Mouse (Mus musculus) kidney, embryonic 14.5 days (tissue): Measurements from ENCODE around the gene Nodal. TPM values are rescaled to one million over a fixed set of nuclear protein-coding genes. Genes with fewer than 3 reads are reported as not detected.
"Not testable (repeated sequence)": the region's sequence is repeated elsewhere in the genome, so short reads cannot be mapped to it uniquely, and the experiment has no call there.

Experiments used
- ATAC-seq: fragments of 200-750 bp; cut with Nextera tagmentation; 2 replicates; pipeline ENCODE4 v1.8.0; 2017; ENCODE audit warnings: moderate number of reproducible peaks, mild to moderate bottlenecking, moderate TSS enrichment, moderate library complexity; ENCODE audit not compliant: low FRiP score, low TSS enrichment
- H3K27ac ChIP-seq: fragments of 300-500 bp; sonication (generic); 2 replicates; pipeline ENCODE4 v1.5.1; 2014; ENCODE audit warnings: low read depth, mild to moderate bottlenecking, low read length, moderate library complexity, mixed read lengths
- H3K27me3 ChIP-seq: fragments of 300-500 bp; sonication (generic); 2 replicates; pipeline ENCODE4 v1.6.1; 2014; ENCODE audit warnings: mild to moderate bottlenecking, low read length; ENCODE audit not compliant: control insufficient read depth, insufficient read depth
- H3K36me3 ChIP-seq: fragments of 300-500 bp; sonication (generic); 2 replicates; pipeline ENCODE4 v1.6.1; 2014; ENCODE audit warnings: low read length, mixed read lengths; ENCODE audit not compliant: control insufficient read depth, insufficient read depth
- H3K4me1 ChIP-seq: fragments of 300-500 bp; sonication (generic); 2 replicates; pipeline ENCODE4 v1.6.1; 2014; ENCODE audit warnings: low read length, mixed read lengths; ENCODE audit not compliant: control insufficient read depth, insufficient read depth
- H3K4me2 ChIP-seq: fragments of 300-500 bp; sonication (generic); replicated peaks from 2 replicates; pipeline ENCODE4 v1.6.1; 2014; ENCODE audit warnings: low read depth, mild to moderate bottlenecking, low read length
- H3K4me3 ChIP-seq: fragments of 300-500 bp; sonication (generic); 2 replicates; pipeline ENCODE4 v1.5.1; 2014; ENCODE audit warnings: mild to moderate bottlenecking, low read length
- H3K9ac ChIP-seq: fragments of 300-500 bp; sonication (generic); 2 replicates; pipeline ENCODE4 v1.6.1; 2014; ENCODE audit warnings: low read depth, mild to moderate bottlenecking, low read length, moderate library complexity
- H3K9me3 ChIP-seq: fragments of 300-500 bp; sonication (generic); 2 replicates; pipeline ENCODE4 v1.6.1; 2016; ENCODE audit warnings: low read length; ENCODE audit not compliant: control insufficient read depth
- WGBS: fragments of 180-500 bp; shearing (Covaris S2); extraction: QIAGEN DNeasy Blood & Tissue Kit; methylation state at CpG from one replicate; pipeline ENCODE4 v1.1.7; 2014; 5-methylcytosine and 5-hydroxymethylcytosine counted together
- polyA plus RNA-seq: library from polyadenylated mRNA; unstranded; fragments of >200 nt; fragmentation: Nextera tagmentation; extraction: Ambion mirVana; gene quantifications from 2 replicates; pipeline ENCODE4 v1.2.1, GENCODE M21; 2014

The Nodal gene
- polyA plus RNA-seq, 1 experiment from 2014 or later: 0.30 TPM

- H3K4me1 ChIP-seq: peaks cover 16% of the 10 kb centered on the region; the same call in 1 of the 2 replicates
- peaks cover 13% of the 10 kb centered on the region for H3K36me3 ChIP-seq
- ATAC-seq: peak; percentile 63
- no peaks in the 10 kb centered on the region for H3K9me3 ChIP-seq
- H3K4me3 ChIP-seq: peak overlapping the region; percentile 92
- peak overlapping the region; percentile 56 for H3K4me2 ChIP-seq
- H3K27ac ChIP-seq: peak overlapping the region; percentile 39; the same call in 1 of the 2 replicates
- H3K27me3 ChIP-seq: no peaks in the 10 kb centered on the region
- peak overlapping the region; percentile 95 for H3K9ac ChIP-seq
- 0% methylated on average over 61 of the region's 62 CpGs for WGBS
Observed at GRCm38 (mm10) chr10:61451931-61452617, 34.3 kb downstream of the Nodal start.

GRCm38 (mm10) chr10:61452645-61453044, 34.9 kb downstream of the Nodal start, which contains the start of gene Eif4ebp2:
Gene Eif4ebp2 (minus strand): TSS chr10:61452661.
- Histone ChIP-seq H3K36me3 (peaks cover 8% of the 10 kb centered on the region), H3K4me1 (peaks cover 16% of the 10 kb centered on the region; the same call in 1 of the 2 replicates), H3K27me3 (no peaks in the 10 kb centered on the region), H3K4me3 (peak within 1 kb of the TSS; percentile 92), H3K4me2 (peak within 1 kb of the TSS; percentile 56), H3K9ac (peak within 1 kb of the TSS; percentile 95), H3K27ac (peak within 1 kb of the TSS; percentile 39; the same call in 1 of the 2 replicates), H3K9me3 (no peaks in the 10 kb centered on the region)
- WGBS: 1% methylated on average over 29 of the region's 36 CpGs
- ATAC-seq: peak; percentile 99

GRCm38 (mm10) chr10:61453171-61453570, 35.4 kb downstream of the Nodal start:
- H3K4me2 ChIP-seq, H3K9me3 ChIP-seq, H3K9ac ChIP-seq, H3K27ac ChIP-seq, H3K4me3 ChIP-seq, H3K27me3 ChIP-seq, ATAC-seq, H3K36me3 ChIP-seq: not testable (repeated sequence)
- WGBS: 78% methylated on average over 3 of the region's 3 CpGs
- H3K4me1 ChIP-seq: peaks cover 14% of the 10 kb centered on the region; the same call in 1 of the 2 replicates

- Histone ChIP-seq H3K27ac (no peak overlapping the region), H3K4me1 (no peaks in the 10 kb centered on the region), H3K4me2 (no peak overlapping the region), H3K9ac (no peak overlapping the region), H3K27me3 (no peaks in the 10 kb centered on the region), H3K9me3 (no peaks in the 10 kb centered on the region), H3K4me3 (no peak overlapping the region), H3K36me3 (no peaks in the 10 kb centered on the region)
- WGBS: 64% methylated on average over 3 of the region's 3 CpGs
- ATAC-seq: no peak
Observed at GRCm38 (mm10) chr10:61457182-61457581, 39.4 kb downstream of the Nodal start.

GRCm38 (mm10) chr10:61465009-61465408, 47.2 kb downstream of the Nodal start:
- H3K9me3 ChIP-seq: no peaks in the 10 kb centered on the region
- no peak overlapping the region for H3K27ac ChIP-seq
- H3K4me2 ChIP-seq: no peak overlapping the region
- WGBS: 78% methylated on average over 4 of the region's 4 CpGs
- no peaks in the 10 kb centered on the region for H3K4me1 ChIP-seq
- no peak overlapping the region for H3K4me3 ChIP-seq
- no peak for ATAC-seq
- no peak overlapping the region for H3K9ac ChIP-seq
- H3K27me3 ChIP-seq: no peaks in the 10 kb centered on the region
- no peaks in the 10 kb centered on the region for H3K36me3 ChIP-seq

- H3K4me2 ChIP-seq: no peak overlapping the region
- no peak overlapping the region for H3K9ac ChIP-seq
- ATAC-seq: no peak
- H3K4me1 ChIP-seq: no peaks in the 10 kb centered on the region
- WGBS: 73% methylated on average over 8 of the region's 8 CpGs
- no peaks in the 10 kb centered on the region for H3K9me3 ChIP-seq
- no peaks in the 10 kb centered on the region for H3K36me3 ChIP-seq
- no peaks in the 10 kb centered on the region for H3K27me3 ChIP-seq
- H3K4me3 ChIP-seq: no peak overlapping the region
- H3K27ac ChIP-seq: no peak overlapping the region
Observed at GRCm38 (mm10) chr10:61466242-61466641, 48.5 kb downstream of the Nodal start.

- Histone ChIP-seq H3K4me2 (no peak overlapping the region), H3K27ac (no peak overlapping the region), H3K4me3 (no peak overlapping the region), H3K9ac (no peak overlapping the region), H3K27me3 (no peaks in the 10 kb centered on the region), H3K36me3 (no peaks in the 10 kb centered on the region), H3K9me3 (no peaks in the 10 kb centered on the region), H3K4me1 (no peaks in the 10 kb centered on the region)
- no peak for ATAC-seq
- 24% methylated on average over 5 of the region's 5 CpGs for WGBS
Observed at GRCm38 (mm10) chr10:61466873-61467272, 49.1 kb downstream of the Nodal start.

- Histone ChIP-seq H3K4me1 (no peaks in the 10 kb centered on the region), H3K27me3 (no peaks in the 10 kb centered on the region), H3K4me2 (no peak overlapping the region), H3K9ac (no peak overlapping the region), H3K27ac (no peak overlapping the region), H3K36me3 (no peaks in the 10 kb centered on the region), H3K4me3 (no peak overlapping the region), H3K9me3 (no peaks in the 10 kb centered on the region)
- WGBS: 59% methylated on average over 7 of the region's 7 CpGs
- ATAC-seq: no peak
Observed at GRCm38 (mm10) chr10:61468900-61469299, 51.1 kb downstream of the Nodal start.

- no peak overlapping the region for H3K9ac ChIP-seq
- WGBS: 78% methylated on average over 3 of the region's 3 CpGs
- H3K4me1 ChIP-seq: no peaks in the 10 kb centered on the region; the same call in 1 of the 2 replicates
Observed at GRCm38 (mm10) chr10:61473640-61474039, 55.9 kb downstream of the Nodal start.

More at GRCm38 (mm10) chr10:61473640-61474039, 55.9 kb downstream of the Nodal start:
- H3K27me3 ChIP-seq: no peaks in the 10 kb centered on the region
- H3K36me3 ChIP-seq: no peaks in the 10 kb centered on the region
- no peak overlapping the region for H3K4me3 ChIP-seq
- H3K9me3 ChIP-seq: no peaks in the 10 kb centered on the region
- no peak overlapping the region for H3K4me2 ChIP-seq
- no peak overlapping the region for H3K27ac ChIP-seq
- no peak for ATAC-seq
